Mouse (Mus musculus) cerebellum, postnatal 4 days (tissue): Measurements from ENCODE around the gene Mansc1.
A peak's percentile ranks its signal among the peaks of the same experiment; 100 is the strongest.

ENCODE experiments used
- DNase-seq, 2 experiments: peaks; one replicate each; pipeline ENCODE4 v3.0.0; 2022; ENCODE audit warnings: low spot score in 2 of 2, mixed read lengths in 1 of 2

Mansc1 gene

GRCm38 (mm10) chr6:134639900-134640299 is 7.6 kb upstream of the Mansc1 start:
- DNase-seq, result no peak

GRCm38 (mm10) chr6:134639210-134639609 is 6.9 kb upstream of the Mansc1 start, which contains the start of gene Borcs5:
Borcs5 (plus strand) TSS chr6:134639510.
- DNase-seq, result no peak

- DNase-seq, result no peak
These were observed 4.2 kb upstream of the Mansc1 start for GRCm38 (mm10) chr6:134636476-134636875.

GRCm38 (mm10) chr6:134633553-134633952 is 1.3 kb upstream of the Mansc1 start:
- DNase-seq, result no peak

GRCm38 (mm10) chr6:134632756-134633155 is 468 bp upstream of the Mansc1 start:
- DNase-seq, result no peak

- DNase-seq, result no peak
These were observed 1.8 kb downstream of the Mansc1 start for GRCm38 (mm10) chr6:134630447-134630846.

GRCm38 (mm10) chr6:134626564-134626963 is 5.7 kb downstream of the Mansc1 start:
- no peak for DNase-seq

- no peak for DNase-seq
These were observed 6.9 kb downstream of the Mansc1 start for GRCm38 (mm10) chr6:134625431-134625830.

- no peak for DNase-seq
These were observed 10.7 kb downstream of the Mansc1 start for GRCm38 (mm10) chr6:134621552-134621949.

- peak in 1 of 2 experiments; percentile 33 for DNase-seq
These were observed 11.3 kb downstream of the Mansc1 start for GRCm38 (mm10) chr6:134620846-134621551.

- DNase-seq, result no peak
These were observed 12.2 kb downstream of the Mansc1 start for GRCm38 (mm10) chr6:134620129-134620528.

- no peak for DNase-seq
These were observed 14.7 kb downstream of the Mansc1 start for GRCm38 (mm10) chr6:134617589-134617988.

- peak; percentile 76 to 82 for DNase-seq
These were observed 17.3 kb downstream of the Mansc1 start for GRCm38 (mm10) chr6:134614723-134615648.

GRCm38 (mm10) chr6:134614322-134614721 is 18.0 kb downstream of the Mansc1 start:
- no peak for DNase-seq

- DNase-seq, result no peak
These were observed 20.4 kb downstream of the Mansc1 start for GRCm38 (mm10) chr6:134611896-134612295.

- DNase-seq, result no peak
These were observed 21.9 kb downstream of the Mansc1 start for GRCm38 (mm10) chr6:134610380-134610779.

- DNase-seq, result no peak
These were observed 25.1 kb downstream of the Mansc1 start for GRCm38 (mm10) chr6:134606949-134607746.

- DNase-seq, result no peak
These were observed 25.7 kb downstream of the Mansc1 start for GRCm38 (mm10) chr6:134606540-134606939.

- no peak for DNase-seq
These were observed 27.1 kb downstream of the Mansc1 start for GRCm38 (mm10) chr6:134605196-134605595.

- DNase-seq, result no peak
These were observed 29.8 kb downstream of the Mansc1 start for GRCm38 (mm10) chr6:134602371-134603003.

GRCm38 (mm10) chr6:134601766-134602165 is 30.5 kb downstream of the Mansc1 start:
- DNase-seq, result no peak
